Mouse (Mus musculus) gastrocnemius, postnatal 25 days (tissue): ENCODE measurements around the gene Nphs1. TPM values are rescaled to one million over a fixed set of nuclear protein-coding genes. Genes with fewer than 3 reads are reported as not detected.
"Not testable (repeated sequence)": the region's sequence is repeated elsewhere in the genome, so short reads cannot be mapped to it uniquely, and the experiment has no call there.

Source experiments
- DNase-seq: peaks from one replicate; pipeline ENCODE4 v3.0.0; 2022
- total RNA-seq, 2 experiments: library from RNA; stranded (reverse); gene quantifications; 1 replicate in 1 of 2; 2 replicates in 1 of 2; pipeline ENCODE4 v1.2.3; 2021

The Nphs1 gene
- total RNA-seq, 2 experiments from 2014 or later, result not detected

DNA sequence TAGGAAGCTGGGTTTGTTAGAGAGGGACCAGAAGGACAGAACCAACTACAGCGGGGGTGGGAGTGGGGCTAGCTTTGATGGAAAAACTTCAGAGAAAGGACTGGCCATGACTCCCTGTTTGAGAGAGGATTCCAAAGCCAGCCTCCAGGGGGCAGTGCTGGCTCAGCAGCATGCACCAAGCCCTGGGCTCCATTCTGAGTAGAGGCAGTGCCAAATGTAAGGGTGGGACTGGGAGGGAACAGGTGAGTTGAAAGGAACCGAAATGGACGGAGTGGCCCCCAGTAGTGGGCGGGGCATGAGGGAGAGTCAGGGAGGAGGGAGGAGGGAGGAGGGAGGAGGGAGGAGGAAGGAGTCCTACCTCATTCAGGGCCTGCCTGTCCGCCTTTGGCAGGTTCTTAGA lies 17.4 kb upstream of the Nphs1 start:
- DNase-seq, result no peak

DNA sequence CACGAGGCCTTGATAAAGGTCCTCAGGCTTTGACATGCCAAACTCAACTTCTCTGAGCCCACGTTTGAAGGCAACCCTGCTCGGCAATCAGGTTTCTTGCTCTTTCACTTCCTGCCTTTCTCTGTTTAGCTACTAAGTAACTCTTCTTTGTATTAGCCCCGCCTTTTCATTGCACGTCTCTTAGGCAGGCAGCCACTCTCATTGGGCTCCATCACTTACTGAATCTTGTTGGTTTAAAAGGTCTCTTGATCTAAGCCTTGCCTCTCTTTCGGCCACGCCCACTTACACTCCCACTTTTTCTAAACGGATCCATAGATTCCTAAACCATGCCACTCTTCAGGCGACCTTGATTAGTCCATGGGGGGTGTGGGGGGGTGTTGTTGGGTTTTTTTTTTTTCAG lies 14.4 kb upstream of the Nphs1 start:
- no peak for DNase-seq

DNA sequence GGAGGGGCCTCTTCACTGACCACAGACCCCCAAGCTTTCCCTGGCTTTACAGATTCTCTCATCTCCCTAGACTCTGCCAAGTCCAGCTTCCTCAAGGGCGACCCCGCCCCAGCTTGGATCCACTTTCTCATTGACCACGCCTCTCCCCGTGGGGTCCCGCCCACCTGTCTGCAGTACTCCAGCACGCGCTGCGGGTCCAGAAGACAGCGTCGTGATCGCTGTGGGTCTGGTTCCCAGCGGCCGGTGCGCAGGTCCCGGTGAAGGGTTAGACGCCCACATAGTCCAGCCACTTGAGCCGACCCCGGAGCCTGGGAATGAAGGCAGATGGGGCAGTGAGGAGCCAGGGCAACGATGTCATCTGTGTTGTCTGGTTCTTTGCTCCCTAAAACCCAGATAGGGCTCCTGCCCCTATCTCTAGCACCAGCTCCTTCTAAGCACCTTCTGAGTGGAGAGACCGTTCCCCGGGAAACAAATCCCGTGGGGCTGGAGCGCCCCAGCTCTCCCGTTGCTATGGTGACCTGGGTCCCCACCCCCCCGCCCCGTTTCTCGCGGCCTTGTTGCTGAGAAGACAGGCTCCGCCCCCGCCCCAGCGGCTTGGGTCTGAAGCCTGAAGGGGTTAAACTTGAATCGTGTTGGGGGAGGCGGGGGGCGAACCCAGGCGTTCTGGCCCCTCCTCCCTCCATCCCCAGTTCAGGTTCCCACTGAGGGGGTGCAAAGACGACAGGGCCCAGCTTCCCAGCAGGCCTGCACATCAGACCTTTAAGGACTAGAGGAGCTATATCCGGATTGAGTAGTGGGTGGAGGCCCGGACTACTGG lies 13.8 kb upstream of the Nphs1 start:
- no peak for DNase-seq

DNA sequence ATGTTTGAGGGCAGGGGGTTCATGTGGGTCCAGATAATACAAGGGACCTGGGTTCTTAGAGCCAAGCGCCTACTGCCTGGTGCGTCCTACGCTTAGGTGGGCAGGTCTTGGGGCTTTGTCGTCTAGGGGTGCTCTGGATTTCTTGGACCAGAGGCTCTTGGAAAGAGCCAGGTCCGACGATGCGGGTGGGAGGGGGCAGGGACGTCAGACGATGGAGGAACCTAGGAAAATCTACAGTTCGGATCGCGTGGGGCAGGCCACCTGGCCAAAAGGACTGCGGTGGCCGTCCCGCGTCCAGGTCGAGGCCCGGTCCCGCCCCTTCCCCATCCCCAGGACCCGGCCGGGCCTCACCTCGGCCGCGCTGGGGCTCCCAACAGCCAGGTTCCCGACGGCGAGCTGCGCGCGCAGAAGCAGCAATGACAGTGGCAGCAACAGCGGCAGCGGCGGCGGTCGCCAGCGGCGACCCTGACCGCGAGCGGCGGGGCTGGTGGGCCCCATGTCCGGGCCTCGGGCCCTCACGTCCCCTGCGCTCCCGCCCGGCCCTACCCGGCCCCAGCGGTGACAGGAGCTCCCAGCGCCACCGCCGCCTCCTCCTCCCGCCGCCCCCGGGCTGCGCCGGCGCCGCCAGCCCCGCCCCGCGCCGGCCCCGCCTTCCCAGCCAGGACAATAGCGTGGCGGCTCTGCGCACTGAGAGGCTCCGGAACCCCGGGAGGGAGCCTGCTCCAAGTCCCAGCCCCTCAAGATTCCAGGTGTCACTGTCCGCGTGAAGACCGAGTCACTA lies 13.0 kb upstream of the Nphs1 start, which contains the start of gene Aplp1:
TSS of gene Aplp1 (minus strand) at position 565 of the 781 bp plus-strand sequence.
- no peak for DNase-seq

DNA sequence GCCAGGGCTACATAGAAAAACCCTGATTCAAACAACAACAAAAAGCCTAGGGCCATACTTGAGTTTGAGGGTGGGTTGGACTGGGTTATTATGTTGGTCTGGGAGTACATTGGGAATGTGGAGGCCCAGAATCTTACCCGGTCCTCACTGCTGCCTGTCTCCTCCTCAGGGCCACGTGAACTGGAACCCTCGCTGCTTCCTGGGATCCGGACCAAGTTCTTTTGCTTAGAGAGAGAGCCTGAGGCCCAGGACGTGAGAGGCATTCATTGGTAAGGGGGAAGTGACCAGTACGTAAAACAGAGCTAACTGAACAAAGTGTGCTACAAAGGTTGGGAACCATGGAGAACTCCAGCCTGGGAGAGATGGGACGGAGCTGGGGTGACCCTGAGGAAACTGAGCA lies 7.9 kb upstream of the Nphs1 start:
- DNase-seq, result no peak

DNA sequence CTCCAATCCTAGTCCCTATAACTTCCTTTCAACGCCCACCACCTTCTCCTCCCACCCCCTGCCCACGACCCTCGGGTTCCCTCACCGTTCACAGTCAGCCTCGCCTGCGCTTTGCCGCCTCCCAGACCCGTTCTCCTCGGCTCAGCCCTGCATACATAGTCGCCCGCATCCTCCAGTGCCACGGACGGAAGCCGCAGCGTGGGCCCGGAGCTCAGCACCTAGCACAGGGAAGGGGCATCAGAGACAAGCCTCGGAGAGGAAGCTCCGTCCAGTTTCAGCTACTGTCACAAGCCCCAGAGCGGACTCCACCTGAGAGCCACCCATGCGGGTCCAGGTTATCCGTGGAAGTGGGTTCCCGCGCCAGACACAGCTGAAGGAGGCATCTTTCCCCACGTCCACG lies 4.8 kb upstream of the Nphs1 start:
- no peak for DNase-seq

DNA sequence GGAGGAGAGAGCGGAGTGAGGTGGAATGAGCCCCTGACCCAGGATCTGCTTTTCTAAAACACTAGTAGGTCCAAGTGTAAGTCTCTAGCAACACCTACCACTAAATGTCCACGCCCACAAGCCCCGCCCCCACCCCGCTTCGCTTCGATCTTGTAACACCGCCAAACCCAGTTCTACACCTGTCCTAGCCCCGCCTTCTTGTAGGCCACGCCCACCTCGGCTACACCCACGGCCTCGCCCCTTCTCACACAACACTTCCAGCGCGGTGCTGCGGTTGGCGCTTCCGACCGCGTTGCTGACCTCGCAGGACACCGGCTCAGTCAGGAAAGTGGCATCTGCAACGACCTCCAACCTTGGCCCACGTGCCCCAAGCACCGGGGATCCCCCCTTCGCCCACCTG lies 4.3 kb upstream of the Nphs1 start:
- no peak for DNase-seq

DNA sequence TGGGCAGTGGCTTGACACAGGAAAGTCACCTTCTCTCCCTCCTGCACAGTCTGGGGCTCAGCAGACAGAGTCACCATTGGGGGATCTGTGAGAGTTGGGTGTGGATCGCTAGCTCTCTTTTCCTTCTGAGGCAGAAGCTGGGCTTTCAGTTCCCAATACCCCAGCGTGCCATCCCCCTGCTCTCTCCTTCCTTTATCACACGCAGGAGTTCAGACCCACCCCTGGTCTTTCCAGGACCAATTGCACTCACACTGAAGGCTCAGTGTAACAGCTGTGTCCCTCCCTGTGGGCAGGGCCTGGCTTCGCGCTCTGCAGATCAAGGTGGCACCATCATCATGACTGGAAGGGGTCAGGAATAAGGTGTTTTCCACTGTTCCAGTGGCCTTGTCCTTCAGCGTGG lies 3.9 kb upstream of the Nphs1 start:
- DNase-seq, result no peak

DNA sequence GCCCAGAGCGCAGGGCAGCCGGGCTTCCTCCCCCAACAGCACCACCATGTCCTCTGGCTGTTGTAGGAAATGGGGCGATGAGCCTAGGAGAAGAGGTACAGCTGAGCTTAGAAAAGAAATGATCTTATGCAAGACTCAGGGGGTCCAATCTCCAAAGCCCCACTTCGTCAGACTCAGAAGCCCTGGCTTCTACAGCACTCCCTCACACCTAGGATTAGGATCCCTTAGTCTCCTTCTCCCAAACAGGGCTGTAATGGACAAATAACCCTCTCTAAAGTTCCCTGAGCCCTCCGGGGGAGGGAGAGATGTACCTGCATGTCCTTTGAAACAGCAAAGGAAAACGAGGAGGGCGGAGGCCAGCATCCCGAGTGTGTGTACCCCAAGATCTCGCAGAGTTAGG lies 1.6 kb upstream of the Nphs1 start:
- no peak for DNase-seq

DNA sequence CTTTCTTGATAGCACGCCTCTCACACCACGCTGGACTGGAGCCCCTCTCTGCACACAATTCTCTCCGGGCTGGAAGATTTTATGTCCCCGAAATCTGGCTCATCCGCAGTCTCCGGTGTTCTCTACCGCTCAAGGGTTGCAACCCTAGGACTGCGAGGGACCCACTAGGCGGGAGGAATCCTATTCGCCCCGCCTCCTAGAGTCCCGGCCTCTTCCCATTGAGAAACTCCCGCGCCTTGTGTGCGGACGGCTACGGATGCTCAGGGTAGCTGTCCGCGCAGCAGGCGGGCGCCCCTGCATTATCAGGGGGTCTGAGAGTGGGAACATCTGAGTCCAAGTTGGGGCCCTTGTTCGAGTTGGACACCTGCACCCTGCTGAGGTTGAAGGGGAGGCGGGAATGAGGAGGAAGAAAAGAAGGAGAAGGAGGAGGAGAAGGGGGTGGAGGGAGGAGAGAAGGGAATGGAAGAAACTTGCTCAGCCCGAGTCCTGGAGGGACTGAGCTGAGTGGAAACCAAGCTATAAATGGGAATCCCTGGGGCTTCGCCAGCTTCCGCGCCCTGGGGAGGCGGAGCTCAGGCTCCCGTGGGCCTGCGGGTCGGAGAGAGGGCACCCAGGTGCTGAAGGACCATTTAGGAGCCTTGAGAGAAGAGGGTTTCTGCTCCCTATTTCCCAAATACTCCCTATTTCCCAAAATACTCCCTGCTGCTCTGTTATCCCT lies 1.0 kb upstream of the Nphs1 start:
- DNase-seq, result no peak

DNA sequence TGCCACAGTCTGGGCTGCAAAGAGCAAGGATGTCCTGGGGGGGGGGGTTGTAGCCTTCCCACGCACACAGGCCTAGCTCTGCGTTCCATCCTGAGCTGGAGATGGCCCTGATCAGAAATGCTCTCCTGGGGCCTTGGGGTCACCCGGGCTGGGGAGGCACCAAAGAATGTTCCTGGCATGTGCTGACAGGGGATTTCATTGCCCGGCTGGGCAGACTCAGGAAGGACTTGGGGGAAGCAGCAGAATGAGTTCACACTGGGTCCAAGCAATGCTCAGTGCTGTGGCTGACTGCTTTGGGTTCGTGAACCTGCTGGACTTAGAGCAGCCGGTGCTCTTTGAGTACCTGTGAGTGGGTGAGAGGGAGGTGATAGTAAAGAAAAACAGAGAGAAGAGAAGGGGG lies 1.4 kb downstream of the Nphs1 start:
- DNase-seq, result no peak

DNA sequence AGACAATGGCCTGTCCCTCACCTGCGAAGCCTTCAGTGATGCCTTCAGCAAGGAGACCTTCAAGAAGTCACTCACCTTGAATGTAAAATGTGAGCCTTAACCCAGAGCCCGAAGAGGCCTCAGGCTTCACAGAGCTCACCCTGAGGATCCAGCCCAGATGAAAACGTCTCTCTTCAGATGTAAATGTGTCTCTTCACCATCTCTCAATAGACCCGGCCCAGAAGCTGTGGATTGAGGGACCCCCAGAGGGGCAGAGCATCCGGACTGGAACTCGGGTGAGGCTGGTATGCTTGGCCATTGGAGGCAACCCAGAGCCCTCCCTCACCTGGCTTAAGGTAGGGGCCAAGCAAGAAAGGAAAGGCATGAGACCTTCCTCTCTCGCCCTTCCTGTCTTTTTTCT lies 5.5 kb downstream of the Nphs1 start:
- no peak for DNase-seq

DNA sequence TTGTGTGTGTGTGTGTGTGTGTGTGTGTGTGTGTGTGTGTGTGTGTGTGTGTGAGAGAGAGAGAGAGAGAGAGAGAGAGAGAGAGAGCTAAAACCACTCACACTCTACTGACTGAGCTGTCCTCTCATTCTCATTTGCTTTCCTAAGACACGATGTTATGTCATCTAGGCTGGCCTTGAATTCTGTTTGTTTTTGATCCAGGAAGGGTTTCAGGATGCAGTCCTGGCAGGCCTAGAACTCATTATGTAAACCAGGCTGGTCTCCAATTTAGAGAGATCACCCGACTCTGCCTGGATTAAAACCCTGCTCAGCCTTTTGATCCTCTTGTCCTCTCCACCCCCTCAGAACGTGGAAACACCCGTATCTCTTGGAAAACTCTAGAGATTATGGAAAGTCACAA lies 5.9 kb downstream of the Nphs1 start:
- DNase-seq, result no peak

DNA sequence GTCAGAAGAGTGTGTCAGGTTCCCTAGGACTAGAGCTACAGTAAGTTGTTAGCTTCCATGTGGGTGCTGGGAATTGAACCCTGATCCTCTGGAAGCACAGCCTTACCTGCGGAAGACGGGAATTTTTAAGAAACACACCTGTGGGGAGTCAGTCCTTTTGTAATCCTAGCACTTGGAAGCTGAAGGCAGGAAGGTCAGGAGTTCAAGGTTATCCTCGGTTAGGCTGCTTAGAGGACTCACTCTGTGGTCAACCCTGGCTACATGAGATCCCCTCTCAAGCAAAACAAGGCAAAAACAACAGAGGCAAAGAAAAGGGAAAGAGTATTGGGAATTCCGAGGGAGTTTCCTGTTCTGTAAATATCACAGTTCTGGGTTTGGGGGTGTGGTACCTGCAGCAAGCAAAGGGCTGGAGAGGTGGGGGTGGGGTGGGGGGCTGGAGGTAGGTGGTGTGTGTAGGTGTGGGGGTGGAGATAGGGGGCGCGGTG lies 6.7 kb downstream of the Nphs1 start:
- no peak for DNase-seq

DNA sequence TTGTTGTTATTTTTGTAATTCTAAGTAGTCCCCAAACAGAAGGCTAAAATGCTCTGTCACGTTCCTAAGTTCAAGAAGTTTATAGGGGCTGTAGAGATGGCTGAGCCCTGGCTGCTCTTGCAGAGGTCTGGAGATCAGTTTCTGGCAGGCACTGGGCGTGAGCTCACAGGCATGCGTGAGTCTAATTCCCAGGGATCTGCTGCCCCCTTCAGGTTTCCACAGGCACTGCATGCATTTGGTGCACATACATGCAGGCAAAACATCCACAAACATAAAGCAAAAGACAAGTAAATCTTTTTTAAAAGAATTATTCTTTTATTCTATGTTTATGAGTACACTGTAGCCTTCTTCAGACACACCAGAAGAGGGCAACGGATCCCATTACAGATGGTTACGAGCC lies 14.3 kb downstream of the Nphs1 start:
- no peak for DNase-seq

DNA sequence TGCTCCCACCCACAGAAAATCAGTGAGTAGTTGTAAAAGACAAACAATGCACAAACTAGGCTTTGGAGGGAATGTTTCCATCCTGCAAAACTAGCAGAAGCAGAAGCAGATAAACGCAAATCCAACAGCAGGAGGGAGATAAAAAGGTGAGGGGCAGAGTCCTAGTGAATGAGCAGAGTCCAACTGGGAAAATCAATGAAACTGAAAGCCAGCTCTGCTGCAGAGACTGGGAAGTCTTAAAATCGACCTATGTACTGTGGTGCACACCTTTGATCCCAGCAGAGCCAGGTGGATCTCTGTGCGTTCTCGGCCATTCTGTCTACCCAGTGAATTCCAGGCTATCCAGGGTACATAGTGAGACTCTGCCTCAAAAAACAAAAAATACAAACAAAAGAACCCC lies 16.9 kb downstream of the Nphs1 start:
- no peak for DNase-seq

DNA sequence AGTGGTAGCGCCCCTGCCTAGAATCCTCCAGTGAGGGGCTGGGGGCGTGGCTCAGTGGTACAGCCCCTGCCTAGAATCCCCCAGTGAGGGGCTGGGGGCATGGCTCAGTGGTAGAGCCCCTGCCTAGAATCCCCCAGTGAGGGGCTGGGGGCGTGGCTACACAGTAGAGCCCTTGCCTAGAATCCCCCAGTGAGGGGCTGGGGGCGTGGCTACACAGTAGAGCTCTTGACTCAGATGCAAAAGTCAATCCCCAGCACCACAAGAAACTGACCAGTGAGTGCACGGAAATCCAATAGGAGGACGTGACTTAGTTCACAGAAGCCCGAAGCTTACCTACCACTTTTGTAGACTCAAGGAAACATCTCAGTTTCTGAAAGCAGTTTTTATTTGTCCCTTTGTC lies 18.0 kb downstream of the Nphs1 start:
- DNase-seq, result not testable (repeated sequence)

DNA sequence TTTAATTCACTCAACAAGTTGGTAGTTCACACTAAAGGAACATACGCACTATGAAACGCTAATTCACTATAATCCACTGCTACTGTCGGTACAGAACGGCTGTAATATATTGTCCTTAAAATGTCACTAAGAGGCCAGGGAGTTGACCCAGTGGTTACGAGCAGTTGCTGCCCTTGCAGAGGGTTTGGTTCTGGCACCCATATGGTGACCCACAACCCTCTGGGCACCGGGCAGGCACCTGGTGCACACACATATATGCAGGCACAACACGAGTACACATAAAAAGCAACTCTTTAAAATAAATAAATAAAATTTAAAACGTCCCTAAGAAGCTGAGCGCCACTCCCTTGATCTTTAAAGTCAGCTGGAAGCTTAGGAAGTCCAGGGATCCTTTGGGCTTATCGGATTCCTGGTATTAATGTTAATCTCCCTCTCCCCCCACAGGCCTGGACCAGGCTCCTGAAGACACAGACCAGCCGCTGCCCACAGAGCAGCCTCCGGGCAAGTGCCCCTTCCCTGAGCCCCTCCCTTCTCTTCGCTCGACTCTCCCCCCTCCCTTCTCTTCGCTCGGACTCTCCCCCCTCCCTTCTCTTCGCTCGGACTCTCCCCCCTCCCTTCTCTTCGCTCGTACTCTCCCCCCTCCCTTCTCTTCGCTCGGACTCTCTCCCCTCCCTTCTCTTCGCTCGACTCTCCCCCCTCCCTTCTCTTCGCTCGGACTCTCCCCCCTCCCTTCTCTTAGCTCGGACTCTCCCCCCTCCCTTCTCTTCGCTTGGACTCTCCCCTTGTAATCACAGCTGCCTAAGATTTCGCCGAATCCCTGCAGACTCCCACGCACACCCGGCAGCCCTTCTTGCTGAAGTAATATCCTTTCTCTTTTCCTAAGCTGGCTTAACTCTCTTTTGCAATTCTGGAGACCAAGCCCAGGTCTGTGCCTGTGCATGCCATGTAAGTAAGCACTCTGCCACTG lies 19.6 kb downstream of the Nphs1 start:
- DNase-seq, result no peak

DNA sequence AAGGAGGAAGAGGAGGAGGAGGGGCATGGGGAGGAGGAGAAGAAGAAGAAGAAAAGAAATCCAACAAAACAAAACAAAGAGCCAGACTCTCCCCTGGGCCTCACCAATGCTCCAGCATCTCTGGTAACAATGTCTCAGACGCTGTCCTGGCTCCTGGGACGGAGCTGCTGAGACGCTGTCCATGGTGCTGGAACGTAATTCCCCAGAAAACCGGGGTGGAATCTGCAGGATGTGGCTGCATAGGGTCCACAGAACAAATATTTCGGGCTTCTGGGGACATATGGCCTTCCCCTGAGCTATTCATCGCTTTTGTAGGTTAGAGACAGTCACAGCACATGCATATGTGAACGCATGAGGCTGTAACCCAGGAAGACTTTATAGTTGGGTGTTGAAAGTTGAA lies 26.1 kb downstream of the Nphs1 start:
- DNase-seq, result no peak

DNA sequence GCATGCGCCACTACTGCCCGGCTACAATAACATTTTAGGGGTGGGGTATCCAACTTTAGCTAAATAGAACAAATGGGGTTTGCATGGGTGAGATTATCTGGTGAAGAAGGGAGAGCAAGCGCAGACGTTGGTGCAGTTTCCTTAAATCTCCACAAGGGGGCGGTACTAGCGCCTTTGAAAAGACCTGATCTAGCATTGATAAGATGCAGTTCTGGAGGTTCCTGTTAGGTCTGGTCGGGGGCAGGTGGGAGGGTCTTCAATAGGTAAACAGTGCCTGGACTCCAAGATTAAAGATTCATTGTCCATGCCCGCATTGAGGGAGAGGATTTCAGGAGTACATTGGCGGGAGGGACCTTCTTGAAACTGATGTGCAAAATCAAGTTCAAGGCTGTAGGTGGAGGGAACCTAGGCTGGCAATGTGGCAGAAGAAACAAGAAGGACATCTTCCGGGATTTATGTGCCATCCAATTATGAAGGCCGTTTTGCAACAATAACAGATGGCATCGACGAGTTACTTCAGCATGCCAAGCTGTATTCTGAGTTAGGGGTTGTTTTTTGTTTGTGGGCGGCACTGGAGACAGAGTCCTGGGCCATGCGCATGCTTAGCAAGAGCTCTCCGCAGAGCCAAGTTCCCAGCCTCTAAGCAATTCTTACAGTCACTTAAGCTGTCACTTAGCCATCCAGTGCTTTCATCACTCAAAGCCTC lies 32.3 kb downstream of the Nphs1 start:
- no peak for DNase-seq

DNA sequence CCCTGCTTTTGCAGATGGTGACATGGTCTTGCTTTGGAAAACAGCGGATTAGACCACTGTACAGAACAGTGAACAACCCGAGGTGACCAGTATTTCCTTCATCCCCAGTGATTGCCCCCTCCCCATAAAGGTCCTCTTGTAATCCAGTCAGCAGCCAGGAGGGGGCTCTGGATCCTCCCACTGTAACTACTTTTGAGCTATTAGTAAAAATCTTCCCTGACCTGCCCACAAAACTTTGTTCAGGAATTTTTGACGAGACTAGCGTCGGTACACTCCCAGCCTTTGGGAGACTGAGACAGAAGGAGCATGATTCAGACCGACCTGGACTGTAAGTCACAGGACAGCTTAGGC lies 32.8 kb downstream of the Nphs1 start:
- DNase-seq, result no peak
